Mouse (Mus musculus): ENCODE measurements around the gene Pde4d.

DNA sequence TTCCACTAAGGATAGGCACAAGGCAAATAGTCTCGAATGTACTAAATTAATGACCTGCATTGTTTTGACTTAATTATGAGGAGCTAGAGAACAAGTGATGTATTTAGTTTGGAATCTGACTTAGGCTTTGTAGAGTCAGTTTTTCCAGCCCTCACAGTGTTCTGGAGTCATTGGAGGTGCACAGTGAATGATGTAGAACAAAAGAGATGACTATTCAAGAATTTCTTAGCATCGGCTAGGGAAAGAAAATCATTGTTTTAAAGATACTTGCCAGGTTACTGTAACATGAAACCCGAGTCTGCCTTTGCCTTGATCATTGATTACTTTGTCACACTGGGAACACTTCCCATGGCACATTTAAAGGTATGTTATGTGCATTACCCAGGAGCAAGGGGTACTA lies 1089.6 kb downstream of the Pde4d start:
- TF ChIP-seq POLR2A (IDR thresholded peaks at IDR 0.05; ENCODE audit: extremely low read depth, insufficient read depth, low read length), result no peak
- TF ChIP-seq CTCF (IDR thresholded peaks at IDR 0.05; ENCODE audit: extremely low read depth, insufficient read depth, low read length), result no peak
